Mouse (Mus musculus): ENCODE results near the gene Heyl. TPM values are rescaled to one million over a fixed set of nuclear protein-coding genes. Genes with fewer than 3 reads are reported as not detected.
A peak's percentile ranks its signal among the peaks of the same experiment; 100 is the strongest.

The Heyl gene
- polyA plus RNA-seq, 1 experiment from 2014 or later: 10.7 TPM

DNA sequence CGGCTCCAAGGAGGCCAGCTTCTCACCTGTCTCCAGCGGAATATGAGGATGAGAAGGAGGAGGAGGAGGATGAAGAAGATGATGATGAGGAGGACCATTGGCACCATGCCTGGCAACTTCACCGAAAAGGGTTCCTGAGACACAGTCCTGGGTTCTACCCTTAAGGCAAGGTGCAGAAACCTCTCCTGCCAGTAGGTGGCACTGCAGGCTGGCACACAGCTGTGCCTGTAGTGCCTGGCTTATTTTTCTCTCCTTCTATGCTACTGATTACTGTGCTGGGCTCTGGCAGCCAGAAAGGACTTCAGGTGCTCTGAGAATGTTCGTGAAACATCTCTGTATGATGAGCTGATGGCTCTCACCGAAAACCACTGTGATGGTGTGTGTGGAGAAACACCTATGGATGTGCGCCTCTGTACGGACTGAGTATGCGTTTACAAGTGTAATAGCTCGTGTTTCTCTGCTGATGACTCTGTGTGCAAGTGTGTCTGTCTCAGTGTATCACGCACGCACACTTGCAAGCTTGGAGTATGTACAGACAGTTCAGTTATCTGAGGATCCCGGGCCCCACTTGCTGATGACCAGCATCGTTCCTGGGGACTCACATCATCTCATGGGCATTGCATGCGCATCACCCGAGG is 13.5 kb upstream of the Heyl start:
- no peak overlapping the region for H3K9ac ChIP-seq (ENCODE audit: low read length)
- H3K27ac ChIP-seq (replicated peaks in 1 of 2; ENCODE audit: control insufficient read depth in 1 of 2, insufficient read depth in 1 of 2, low read depth in 2 of 2, low read length in 2 of 2): no peak overlapping the region
- H3K4me3 ChIP-seq (ENCODE audit: control insufficient read depth in 1 of 2, insufficient read depth in 1 of 2, low read depth in 1 of 2, low read length in 2 of 2): no peak overlapping the region
- peak; percentile 73 for ATAC-seq (ENCODE audit: insufficient number of reproducible peaks, insufficient read depth, low FRiP score, low read depth)
- H3K4me2 ChIP-seq (ENCODE audit: low read length): no peak overlapping the region
- H3K9me3 ChIP-seq (ENCODE audit: control insufficient read depth, low read length): no peaks in the 10 kb centered on the region
- H3K4me1 ChIP-seq (ENCODE audit: control insufficient read depth in 2 of 2, insufficient read depth in 2 of 2, low read length in 2 of 2): peaks cover 4 to 9% of the 10 kb centered on the region in 2 experiments; a peak in 2 of 4 replicates
- WGBS: 66% methylated on average over 15 of the region's 15 CpGs
- H3K36me3 ChIP-seq (ENCODE audit: control insufficient read depth, insufficient read depth, low read length): no peaks in the 10 kb centered on the region
- 0 out of 2 replicates have a peak, but pooled peaks cover 3% of the 10 kb centered on the region for H3K27me3 ChIP-seq (ENCODE audit: control insufficient read depth, insufficient read depth, low read length)

DNA sequence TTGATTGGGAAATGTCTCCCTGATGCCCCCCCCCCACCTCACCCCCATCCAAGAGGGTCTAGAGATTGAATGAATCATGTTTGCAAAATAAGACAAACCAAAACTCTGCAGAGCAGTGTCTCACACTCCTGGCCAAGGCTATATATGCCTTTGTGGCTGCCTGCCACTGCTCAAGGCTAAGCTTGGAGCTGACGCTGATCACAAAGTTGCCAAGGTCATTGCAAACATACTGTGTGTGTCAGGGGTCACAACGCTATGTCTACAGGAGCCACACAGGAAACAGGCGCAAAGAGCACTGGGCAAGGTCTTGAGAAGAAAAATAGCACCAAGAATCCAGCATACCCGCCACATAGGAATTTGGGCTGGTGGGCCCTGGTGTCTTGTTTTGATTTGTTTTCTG is 12.7 kb upstream of the Heyl start:
- no peak for ATAC-seq (ENCODE audit: insufficient number of reproducible peaks, insufficient read depth, low FRiP score, low read depth)
- Histone ChIP-seq H3K4me1 (ENCODE audit: control insufficient read depth in 2 of 2, insufficient read depth in 2 of 2, low read length in 2 of 2) (peaks cover 6 to 13% of the 10 kb centered on the region in 2 experiments), H3K27me3 (ENCODE audit: control insufficient read depth, insufficient read depth, low read length) (0 out of 2 replicates have a peak, but pooled peaks cover 3% of the 10 kb centered on the region), H3K36me3 (ENCODE audit: control insufficient read depth, insufficient read depth, low read length) (no peaks in the 10 kb centered on the region), H3K4me3 (ENCODE audit: control insufficient read depth in 1 of 2, insufficient read depth in 1 of 2, low read depth in 1 of 2, low read length in 2 of 2) (no peak overlapping the region), H3K9ac (ENCODE audit: low read length) (no peak overlapping the region), H3K27ac (replicated peaks in 1 of 2; ENCODE audit: control insufficient read depth in 1 of 2, insufficient read depth in 1 of 2, low read depth in 2 of 2, low read length in 2 of 2) (no peak overlapping the region), H3K4me2 (ENCODE audit: low read length) (no peak overlapping the region), H3K9me3 (ENCODE audit: control insufficient read depth, low read length) (no peaks in the 10 kb centered on the region)
- 65% methylated on average over 4 of the region's 4 CpGs for WGBS

- H3K9me3 ChIP-seq (ENCODE audit: control insufficient read depth, low read length): no peaks in the 10 kb centered on the region
- no peak for ATAC-seq (ENCODE audit: insufficient number of reproducible peaks, insufficient read depth, low FRiP score, low read depth)
- no peak overlapping the region for H3K4me2 ChIP-seq (ENCODE audit: low read length)
Observed at GRCm38 (mm10) chr4:123223309-123223708, 10.0 kb upstream of the Heyl start.

GRCm38 (mm10) chr4:123225718-123226403 is 7.5 kb upstream of the Heyl start:
- no peak overlapping the region for H3K9ac ChIP-seq (ENCODE audit: low read length)
- ATAC-seq (ENCODE audit: insufficient number of reproducible peaks, insufficient read depth, low FRiP score, low read depth): no peak
- peak overlapping the region in 1 of 2 experiments; percentile 29; a peak in 1 of 4 replicates for H3K27ac ChIP-seq (replicated peaks in 1 of 2; ENCODE audit: control insufficient read depth in 1 of 2, insufficient read depth in 1 of 2, low read depth in 2 of 2, low read length in 2 of 2)

More at GRCm38 (mm10) chr4:123223309-123223708, 10.0 kb upstream of the Heyl start:
- no peaks in the 10 kb centered on the region for H3K36me3 ChIP-seq (ENCODE audit: control insufficient read depth, insufficient read depth, low read length)
- H3K4me1 ChIP-seq (ENCODE audit: control insufficient read depth in 2 of 2, insufficient read depth in 2 of 2, low read length in 2 of 2): peaks cover 27 to 31% of the 10 kb centered on the region in 2 experiments
- H3K27me3 ChIP-seq (ENCODE audit: control insufficient read depth, insufficient read depth, low read length): no peaks in the 10 kb centered on the region
- no peak overlapping the region for H3K4me3 ChIP-seq (ENCODE audit: control insufficient read depth in 1 of 2, insufficient read depth in 1 of 2, low read depth in 1 of 2, low read length in 2 of 2)
- WGBS: 63% methylated on average over 3 of the region's 3 CpGs
- H3K9ac ChIP-seq (ENCODE audit: low read length): no peak overlapping the region
- H3K27ac ChIP-seq (replicated peaks in 1 of 2; ENCODE audit: control insufficient read depth in 1 of 2, insufficient read depth in 1 of 2, low read depth in 2 of 2, low read length in 2 of 2): no peak overlapping the region

GRCm38 (mm10) chr4:123227707-123228106 is 5.6 kb upstream of the Heyl start:
- no peaks in the 10 kb centered on the region for H3K9me3 ChIP-seq (ENCODE audit: control insufficient read depth, low read length)
- no peaks in the 10 kb centered on the region for H3K27me3 ChIP-seq (ENCODE audit: control insufficient read depth, insufficient read depth, low read length)
- ATAC-seq (ENCODE audit: insufficient number of reproducible peaks, insufficient read depth, low FRiP score, low read depth): peak; percentile 23; the same call in 1 of the 2 replicates
- H3K4me2 ChIP-seq (ENCODE audit: low read length): no peak overlapping the region
- H3K4me3 ChIP-seq (ENCODE audit: control insufficient read depth in 1 of 2, insufficient read depth in 1 of 2, low read depth in 1 of 2, low read length in 2 of 2): no peak overlapping the region
- 20% methylated on average over 4 of the region's 4 CpGs for WGBS
- peaks cover 24 to 28% of the 10 kb centered on the region in 2 experiments for H3K4me1 ChIP-seq (ENCODE audit: control insufficient read depth in 2 of 2, insufficient read depth in 2 of 2, low read length in 2 of 2)
- peak overlapping the region; percentile 12 to 66; a peak in 3 of 4 replicates for H3K27ac ChIP-seq (replicated peaks in 1 of 2; ENCODE audit: control insufficient read depth in 1 of 2, insufficient read depth in 1 of 2, low read depth in 2 of 2, low read length in 2 of 2)
- H3K36me3 ChIP-seq (ENCODE audit: control insufficient read depth, insufficient read depth, low read length): no peaks in the 10 kb centered on the region
- H3K9ac ChIP-seq (ENCODE audit: low read length): no peak overlapping the region

More at GRCm38 (mm10) chr4:123225718-123226403, 7.5 kb upstream of the Heyl start:
- 36% methylated on average over 10 of the region's 10 CpGs for WGBS
- Histone ChIP-seq H3K36me3 (ENCODE audit: control insufficient read depth, insufficient read depth, low read length) (no peaks in the 10 kb centered on the region), H3K4me3 (ENCODE audit: control insufficient read depth in 1 of 2, insufficient read depth in 1 of 2, low read depth in 1 of 2, low read length in 2 of 2) (no peak overlapping the region), H3K27me3 (ENCODE audit: control insufficient read depth, insufficient read depth, low read length) (no peaks in the 10 kb centered on the region), H3K4me2 (ENCODE audit: low read length) (no peak overlapping the region), H3K9me3 (ENCODE audit: control insufficient read depth, low read length) (no peaks in the 10 kb centered on the region), H3K4me1 (ENCODE audit: control insufficient read depth in 2 of 2, insufficient read depth in 2 of 2, low read length in 2 of 2) (peaks cover 24 to 28% of the 10 kb centered on the region in 2 experiments)

DNA sequence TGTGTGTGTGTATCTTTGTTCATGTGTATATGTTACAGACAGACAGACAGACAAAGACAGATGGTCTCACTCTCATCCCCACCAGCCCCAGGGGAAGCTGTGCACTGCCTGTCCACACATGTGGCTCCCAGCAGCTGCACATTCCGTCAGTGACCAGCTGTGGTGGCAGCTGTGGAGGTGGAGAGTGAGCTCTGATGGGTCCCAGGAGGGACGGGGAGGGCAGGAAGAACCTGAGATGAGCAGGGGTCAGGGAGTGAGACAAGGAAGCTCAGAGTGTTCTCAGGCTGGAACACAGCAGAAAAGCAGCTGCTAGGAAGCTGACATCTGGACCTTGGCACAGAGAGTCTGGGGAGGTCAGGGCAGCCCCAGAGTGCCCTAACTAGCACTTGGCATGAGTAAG is 5.1 kb upstream of the Heyl start:
- Histone ChIP-seq H3K9me3 (ENCODE audit: control insufficient read depth, low read length) (no peaks in the 10 kb centered on the region), H3K9ac (ENCODE audit: low read length) (0 out of 2 replicates have a peak overlapping the region, but pooled peaks have one; percentile 42), H3K4me3 (ENCODE audit: control insufficient read depth in 1 of 2, insufficient read depth in 1 of 2, low read depth in 1 of 2, low read length in 2 of 2) (no peak overlapping the region), H3K4me1 (ENCODE audit: control insufficient read depth in 2 of 2, insufficient read depth in 2 of 2, low read length in 2 of 2) (peaks cover 27 to 28% of the 10 kb centered on the region in 2 experiments), H3K4me2 (ENCODE audit: low read length) (no peak overlapping the region), H3K27ac (replicated peaks in 1 of 2; ENCODE audit: control insufficient read depth in 1 of 2, insufficient read depth in 1 of 2, low read depth in 2 of 2, low read length in 2 of 2) (peak overlapping the region in 1 of 2 experiments; percentile 66; a peak in 2 of 4 replicates), H3K27me3 (ENCODE audit: control insufficient read depth, insufficient read depth, low read length) (no peaks in the 10 kb centered on the region), H3K36me3 (ENCODE audit: control insufficient read depth, insufficient read depth, low read length) (no peaks in the 10 kb centered on the region)
- ATAC-seq (ENCODE audit: insufficient number of reproducible peaks, insufficient read depth, low FRiP score, low read depth): no peak
- WGBS: 41% methylated on average over 2 of the region's 2 CpGs

GRCm38 (mm10) chr4:123229166-123229565 is 4.2 kb upstream of the Heyl start:
- H3K4me1 ChIP-seq (ENCODE audit: control insufficient read depth in 2 of 2, insufficient read depth in 2 of 2, low read length in 2 of 2): peaks cover 28 to 36% of the 10 kb centered on the region in 2 experiments
- ATAC-seq (ENCODE audit: insufficient number of reproducible peaks, insufficient read depth, low FRiP score, low read depth): no peak
- H3K4me2 ChIP-seq (ENCODE audit: low read length): no peak overlapping the region
- 72% methylated on average over 11 of the region's 11 CpGs for WGBS
- H3K27ac ChIP-seq (replicated peaks in 1 of 2; ENCODE audit: control insufficient read depth in 1 of 2, insufficient read depth in 1 of 2, low read depth in 2 of 2, low read length in 2 of 2): no peak overlapping the region
- H3K4me3 ChIP-seq (ENCODE audit: control insufficient read depth in 1 of 2, insufficient read depth in 1 of 2, low read depth in 1 of 2, low read length in 2 of 2): no peak overlapping the region
- H3K27me3 ChIP-seq (ENCODE audit: control insufficient read depth, insufficient read depth, low read length): no peaks in the 10 kb centered on the region
- no peaks in the 10 kb centered on the region for H3K36me3 ChIP-seq (ENCODE audit: control insufficient read depth, insufficient read depth, low read length)
- H3K9ac ChIP-seq (ENCODE audit: low read length): no peak overlapping the region
- no peaks in the 10 kb centered on the region for H3K9me3 ChIP-seq (ENCODE audit: control insufficient read depth, low read length)
